Mouse (Mus musculus) heart, adult 11 months (tissue): ENCODE measurements around the gene Crtc2.
A peak's percentile ranks its signal among the peaks of the same experiment; 100 is the strongest.
"Not testable (repeated sequence)": the region's sequence is repeated elsewhere in the genome, so short reads cannot be mapped to it uniquely, and the experiment has no call there.

Experiments used
- DNase-seq: peaks from one replicate; pipeline ENCODE4 v3.0.0; 2022

The Crtc2 gene

DNA sequence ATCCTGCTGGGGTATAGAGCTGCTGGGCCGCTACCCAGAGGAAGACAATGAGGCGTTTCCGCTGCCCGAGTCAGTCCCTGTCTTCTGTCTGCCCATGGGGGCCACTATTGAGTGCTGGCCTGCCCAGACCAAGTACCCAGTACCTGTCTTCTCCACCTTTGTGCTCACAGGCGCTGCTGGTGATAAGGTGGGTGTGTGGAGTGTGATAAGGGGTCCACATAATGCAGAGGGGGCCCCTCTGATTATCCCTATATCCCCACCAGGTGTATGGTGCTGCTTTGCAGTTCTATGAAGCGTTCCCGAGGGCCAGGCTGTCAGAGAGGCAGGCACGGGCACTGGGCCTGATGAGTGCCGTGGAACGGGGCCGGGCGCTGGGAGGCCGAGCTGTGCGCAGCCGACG, 15.0 kb downstream of the Crtc2 start:
- DNase-seq, result peak; percentile 91

DNA sequence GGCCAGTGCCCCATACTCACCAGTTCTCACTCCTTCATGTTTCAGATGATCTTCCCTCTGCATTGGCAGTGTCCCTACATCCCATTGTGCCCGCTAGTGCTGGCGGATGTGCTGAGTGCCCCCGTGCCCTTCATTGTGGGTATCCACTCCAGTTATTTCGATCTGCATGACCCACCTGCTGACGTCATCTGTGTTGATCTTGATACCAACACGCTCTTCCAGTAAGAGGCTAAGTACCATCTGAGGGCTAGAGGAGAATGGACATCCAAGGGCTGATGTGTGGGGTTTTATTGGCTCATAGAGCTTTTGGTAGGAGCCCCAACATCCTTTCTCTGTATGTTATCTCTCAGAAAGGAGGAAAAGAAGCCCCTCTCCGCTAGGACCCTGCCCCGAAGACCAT, 16.8 kb downstream of the Crtc2 start:
- DNase-seq, result peak; percentile 77

DNA sequence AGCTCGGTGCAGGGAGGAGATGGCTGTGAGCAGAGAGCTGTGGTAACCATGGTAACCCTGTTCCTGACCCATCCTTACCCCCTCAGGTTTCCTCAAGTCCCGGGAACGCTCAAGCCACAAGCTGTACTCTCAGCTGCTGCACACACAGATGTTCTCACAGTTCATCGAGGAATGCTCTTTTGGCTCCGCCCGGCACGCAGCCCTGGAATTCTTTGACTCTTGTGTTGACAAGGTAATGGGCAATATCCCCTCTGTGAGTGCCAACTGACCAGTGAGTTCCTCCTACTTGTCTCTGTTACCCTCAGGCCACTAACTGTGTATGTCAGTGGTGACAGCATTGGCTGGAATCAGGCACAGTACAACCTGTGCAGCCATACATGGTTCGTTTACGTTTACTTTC, 18.2 kb downstream of the Crtc2 start:
- DNase-seq, result no peak

DNA sequence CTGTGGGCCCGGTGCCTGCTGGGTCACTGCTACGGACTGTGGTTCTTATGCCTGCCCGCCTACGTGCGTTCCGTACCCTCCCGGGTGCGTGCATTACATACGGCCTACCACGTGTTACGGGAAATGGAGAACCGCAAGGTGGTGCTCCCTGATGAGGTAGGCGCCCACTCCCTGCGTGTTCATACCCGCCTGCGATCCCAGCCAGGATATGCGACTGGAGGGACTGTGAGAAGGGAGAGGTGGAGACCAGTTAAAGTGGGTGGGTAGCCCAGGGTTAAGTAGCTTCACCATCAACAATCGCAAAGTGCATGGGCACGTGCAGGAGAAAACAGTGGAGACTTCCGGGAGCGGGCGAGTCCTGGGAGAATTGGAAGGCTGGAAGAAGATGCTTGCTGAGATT, 19.9 kb downstream of the Crtc2 start:
- DNase-seq, result peak; percentile 91

DNA sequence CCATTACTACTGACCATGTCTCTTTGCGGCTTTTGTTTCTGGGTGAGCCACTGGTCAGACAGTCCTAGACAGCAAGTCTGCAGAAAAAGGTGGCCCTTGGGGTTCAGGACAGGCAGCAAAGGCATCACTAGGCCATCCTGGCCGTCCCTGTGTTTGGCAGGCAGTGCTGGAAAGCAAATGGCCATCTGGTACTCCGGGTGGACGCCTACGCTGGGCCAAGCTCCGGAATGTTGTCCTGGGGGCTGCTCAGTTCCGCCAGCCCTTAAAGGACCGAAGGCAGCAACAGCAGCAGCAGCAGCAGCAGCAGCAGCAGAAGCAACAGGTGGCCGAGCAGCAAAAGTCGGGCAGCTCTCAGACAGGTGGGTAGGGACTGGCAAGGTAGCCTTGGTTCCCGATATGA, 21.3 kb downstream of the Crtc2 start:
- DNase-seq, result no peak

DNA sequence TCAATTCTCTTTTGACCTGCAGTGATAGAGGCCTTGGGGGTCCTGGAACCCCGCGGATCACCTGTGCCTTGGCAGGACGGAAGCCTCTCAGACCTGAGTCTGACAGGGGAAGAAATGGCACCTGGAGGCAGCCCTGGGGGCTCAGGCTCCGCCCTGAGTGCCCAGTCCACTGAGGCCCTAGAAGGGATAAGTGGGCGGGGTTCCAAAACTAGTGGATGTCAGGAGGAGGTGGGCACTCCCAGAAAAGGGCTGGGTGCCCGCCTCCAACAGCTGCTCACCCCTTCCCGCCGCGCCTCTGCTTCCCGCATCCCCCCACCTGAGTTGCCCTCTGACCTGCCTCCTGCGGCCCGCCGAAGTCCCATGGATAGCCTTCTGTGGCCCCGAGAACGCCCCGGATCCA, 22.9 kb downstream of the Crtc2 start:
- DNase-seq, result no peak

DNA sequence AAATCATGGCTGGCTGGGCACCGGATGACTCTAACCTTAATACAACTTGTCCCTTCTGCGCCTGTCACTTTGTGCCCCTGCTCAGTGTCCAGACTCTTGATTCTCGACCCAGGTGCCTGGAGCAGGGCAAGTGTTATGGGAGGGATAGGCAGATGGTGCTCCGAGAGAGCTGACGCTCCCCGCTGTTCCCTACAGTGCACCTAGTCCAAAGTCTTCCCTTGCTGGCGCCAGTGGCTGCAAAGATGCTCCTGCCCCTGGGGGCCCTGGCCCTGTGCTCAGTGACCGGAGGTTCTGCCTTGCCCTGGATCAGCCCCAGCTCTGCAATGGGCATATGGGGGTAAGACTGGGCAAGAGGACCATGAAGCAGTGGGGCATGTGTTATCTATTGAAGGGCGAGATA, 23.8 kb downstream of the Crtc2 start:
- no peak for DNase-seq

DNA sequence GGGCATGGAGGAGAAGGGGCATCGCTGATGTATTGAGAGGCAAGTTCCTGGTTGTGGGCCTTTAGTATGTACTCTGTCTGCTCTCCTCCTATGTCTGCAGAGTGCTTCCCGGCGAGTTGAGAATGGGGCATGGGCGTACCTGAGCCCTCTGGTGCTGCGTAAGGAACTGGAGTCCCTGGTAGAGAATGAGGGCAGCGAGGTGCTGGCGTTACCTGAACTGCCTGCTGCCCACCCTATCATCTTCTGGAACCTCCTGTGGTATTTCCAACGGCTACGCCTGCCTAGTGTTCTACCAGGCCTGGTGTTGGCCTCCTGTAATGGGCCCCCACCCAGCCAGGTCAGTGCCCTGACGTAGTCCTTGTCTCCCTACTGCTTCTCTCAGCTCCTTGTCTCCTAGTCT, 24.2 kb downstream of the Crtc2 start:
- DNase-seq, result peak; percentile 79

DNA sequence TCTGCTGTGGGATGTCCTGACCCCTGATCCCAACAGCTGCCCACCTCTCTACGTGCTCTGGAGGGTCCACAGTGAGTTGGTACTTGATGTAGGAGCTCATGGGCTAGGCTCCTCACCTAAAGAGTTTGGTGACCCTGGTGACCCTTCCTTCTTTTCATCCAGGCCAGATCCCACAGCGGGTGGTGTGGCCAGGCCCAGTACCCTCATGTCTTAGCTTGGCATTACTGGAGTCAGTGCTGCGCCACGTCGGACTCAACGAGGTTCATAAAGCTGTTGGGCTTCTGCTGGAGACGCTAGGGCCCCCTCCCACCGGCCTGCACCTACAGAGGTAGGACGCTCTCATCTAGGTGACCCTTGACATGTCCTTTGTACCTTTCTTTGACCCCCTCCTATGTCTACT, 25.3 kb downstream of the Crtc2 start:
- peak; percentile 89 for DNase-seq

DNA sequence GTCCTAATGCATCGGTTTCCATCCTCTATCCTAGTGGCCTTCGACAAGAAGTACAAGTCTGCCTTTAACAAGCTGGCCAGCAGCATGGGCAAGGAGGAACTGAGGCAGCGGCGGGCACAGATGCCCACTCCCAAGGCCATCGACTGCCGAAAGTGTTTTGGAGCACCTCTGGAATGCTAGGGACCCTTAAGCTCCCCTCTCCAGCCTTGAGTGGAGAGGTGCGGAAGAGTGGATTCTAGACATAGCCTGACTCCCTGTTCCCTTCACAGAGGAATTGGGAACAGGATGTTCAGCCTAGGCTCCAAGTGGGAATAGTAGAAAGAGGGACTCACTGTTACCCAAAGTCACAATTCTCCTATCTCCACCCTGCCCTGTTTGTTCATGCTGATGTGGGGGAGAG, 25.8 kb downstream of the Crtc2 start:
- DNase-seq, result peak; percentile 62

DNA sequence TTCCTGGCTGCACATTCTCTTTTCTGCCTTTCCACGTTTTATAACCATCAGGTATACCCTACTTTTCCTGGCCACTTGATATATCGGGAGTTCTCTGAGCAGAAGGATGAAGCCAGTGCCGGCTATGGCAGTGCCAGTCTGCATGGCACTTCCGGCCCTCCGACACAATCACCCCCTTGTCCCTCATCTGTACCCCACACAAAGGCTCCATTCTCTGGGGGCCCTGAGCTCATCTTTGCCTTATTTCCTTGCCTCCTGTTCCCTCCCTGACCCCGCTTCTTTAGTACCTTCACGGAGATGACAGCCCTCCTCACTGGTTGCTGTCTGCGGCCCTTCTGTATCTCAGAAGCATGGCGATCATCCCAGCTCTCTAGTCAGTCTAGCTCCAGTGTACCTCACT, 26.7 kb downstream of the Crtc2 start:
- peak; percentile 77 for DNase-seq

DNA sequence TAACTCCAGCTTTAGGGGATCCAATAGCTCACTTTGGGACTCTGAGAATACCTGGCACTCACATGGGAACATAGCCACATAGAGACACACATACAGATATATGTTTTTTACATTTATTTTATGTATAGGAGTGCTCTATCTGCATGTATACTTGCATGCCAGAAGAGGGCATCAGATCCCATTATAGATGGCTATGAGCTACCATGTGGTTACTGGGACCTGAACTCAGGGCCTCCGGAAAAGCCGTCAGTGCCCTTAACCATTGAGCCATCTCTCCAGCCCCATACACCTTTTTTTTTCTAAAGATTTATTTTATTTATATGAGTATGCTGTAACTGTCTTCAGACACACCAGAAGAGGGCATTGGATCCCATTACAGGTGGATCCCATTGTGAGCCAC, 30.2 kb downstream of the Crtc2 start:
- peak; percentile 46 for DNase-seq

DNA sequence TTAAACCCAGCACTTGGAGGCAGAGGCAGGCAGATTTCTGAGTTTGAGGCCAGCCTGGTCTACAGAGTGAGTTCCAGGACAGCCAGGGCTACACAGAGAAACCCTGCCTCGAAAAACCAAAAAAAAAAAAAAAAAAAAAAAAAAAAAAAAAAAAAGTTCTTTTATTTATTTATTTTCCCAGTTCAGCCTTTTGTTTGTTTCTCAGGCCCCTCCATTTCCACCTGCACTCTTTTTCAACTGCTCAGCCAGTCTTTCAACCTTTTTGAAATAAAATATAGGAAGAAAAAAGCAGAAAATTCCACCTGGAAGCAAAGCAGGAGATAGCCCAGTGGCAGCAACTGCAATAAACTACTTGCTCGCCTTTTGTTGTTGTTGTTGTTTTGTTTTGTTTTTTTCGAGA, 35.4 kb downstream of the Crtc2 start:
- not testable (repeated sequence) for DNase-seq

DNA sequence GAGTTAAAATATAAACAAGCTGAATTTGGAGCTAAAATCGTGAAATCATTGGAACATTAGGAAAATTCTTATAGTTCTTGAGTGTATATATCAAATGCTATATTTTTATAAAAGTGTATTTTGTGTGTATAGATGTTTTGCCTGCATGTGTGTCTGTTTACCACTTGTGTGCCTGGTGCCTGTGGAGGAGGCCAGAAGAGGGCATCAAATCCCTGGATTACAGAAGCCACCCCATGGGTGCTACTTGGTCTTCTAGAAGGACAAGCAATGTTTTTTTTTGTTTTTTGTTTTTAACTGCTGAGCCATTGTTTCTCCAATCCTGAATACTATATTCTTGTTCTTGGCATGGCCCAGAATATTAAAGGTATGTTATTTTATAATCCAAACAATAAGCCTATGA, 36.6 kb downstream of the Crtc2 start:
- DNase-seq, result peak; percentile 69

DNA sequence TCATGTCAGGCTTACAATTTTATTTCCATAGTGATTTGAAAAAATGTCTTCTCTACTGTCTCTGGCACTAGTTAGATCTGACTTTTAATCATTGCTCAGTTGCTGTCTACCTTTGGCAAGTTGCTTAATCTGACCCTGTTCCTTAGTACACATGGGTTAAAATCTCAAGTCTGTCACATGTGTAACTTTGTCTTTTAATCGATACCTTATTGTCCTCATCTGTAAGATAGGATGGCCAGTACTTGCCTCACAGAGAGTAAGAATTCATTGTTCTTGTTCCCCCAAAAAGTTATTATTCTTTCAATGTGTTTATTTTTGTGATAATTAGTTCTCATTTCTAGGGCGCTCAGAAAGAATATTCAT, 38.0 kb downstream of the Crtc2 start:
- DNase-seq, result no peak

DNA sequence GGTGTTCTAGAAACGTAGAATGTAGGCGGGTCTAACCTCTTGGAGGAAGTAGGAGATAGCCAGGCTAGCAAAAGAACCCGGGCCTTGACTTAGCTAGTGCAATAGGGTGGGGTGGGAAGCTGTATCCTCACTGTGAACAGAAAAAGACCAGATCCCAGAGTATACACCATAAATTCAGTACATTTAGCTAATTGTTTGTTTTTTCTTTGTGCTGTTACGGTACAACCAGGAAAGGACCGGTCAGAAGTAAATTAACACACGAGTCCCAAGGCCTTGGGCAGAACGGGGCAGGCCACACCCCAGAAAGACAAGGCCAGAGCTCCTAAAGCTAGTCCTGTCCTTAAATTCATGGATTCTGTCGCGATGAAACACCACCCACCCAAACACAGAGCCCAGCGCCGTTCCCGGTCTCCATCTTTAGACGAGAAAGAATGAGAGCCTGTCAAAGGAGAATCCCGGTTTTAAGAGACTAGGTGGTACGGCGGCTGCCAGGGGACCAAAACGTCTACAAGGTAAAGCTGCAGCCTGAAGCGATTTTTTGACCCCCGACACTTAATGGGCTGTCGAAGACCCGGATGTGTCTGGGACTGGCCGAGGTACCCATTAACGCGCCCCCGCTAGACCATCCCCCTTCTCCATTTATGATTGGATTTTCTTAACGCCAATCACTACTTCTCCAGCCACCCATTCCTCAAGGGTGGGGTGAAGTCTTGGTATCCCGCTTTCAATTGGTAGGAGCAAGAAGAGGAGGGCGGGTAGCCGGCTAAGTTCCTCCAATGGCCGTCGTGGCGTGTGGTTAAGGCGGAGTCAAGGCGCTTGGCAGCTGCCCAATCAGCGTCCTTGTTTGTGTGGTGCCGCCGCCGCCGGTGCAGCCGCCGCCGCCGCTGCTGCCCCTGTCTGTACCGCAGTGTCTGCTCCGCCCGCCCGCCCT, 38.6 kb downstream of the Crtc2 start, which contains the start of gene Gatad2b:
Gene Gatad2b, plus strand, starts transcription at position 834 of the 931 bp plus-strand sequence.
- peak; percentile 100 for DNase-seq

DNA sequence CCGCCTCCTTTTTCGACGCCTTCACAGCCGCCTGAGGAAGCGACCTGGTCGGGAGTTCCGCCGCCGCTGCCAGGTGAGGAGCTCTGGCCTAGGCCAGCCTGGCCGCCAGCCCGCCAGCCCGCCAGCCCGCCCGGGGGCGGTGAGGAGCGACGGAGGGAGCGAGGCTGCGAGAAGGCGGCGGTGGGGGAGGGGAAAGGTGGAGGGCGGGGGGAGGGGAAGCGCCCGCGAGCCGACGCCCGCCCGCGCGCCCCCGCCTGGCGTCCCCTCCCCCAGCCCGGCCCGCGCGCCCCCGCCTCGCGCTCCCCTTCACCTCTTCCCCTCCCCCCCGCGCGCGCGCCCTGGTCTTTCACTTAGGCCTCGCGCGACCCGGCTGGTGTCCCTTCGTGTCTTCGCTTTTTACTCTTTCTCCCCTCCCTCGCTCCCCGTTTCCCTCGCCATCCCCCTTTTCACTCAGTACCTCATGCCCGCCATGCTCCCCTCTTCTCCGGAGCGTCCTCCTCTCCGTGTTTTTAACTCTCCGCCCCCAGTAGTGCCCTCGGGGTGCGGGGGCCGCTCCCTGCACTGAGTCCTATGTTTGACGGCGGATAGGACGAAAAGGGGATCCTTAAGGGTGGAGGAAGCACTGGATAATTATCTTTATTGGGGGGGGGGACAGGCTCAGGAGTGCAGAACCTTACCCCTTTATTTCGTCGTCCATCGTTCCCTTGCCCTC, 39.5 kb downstream of the Crtc2 start:
- peak; percentile 97 for DNase-seq

DNA sequence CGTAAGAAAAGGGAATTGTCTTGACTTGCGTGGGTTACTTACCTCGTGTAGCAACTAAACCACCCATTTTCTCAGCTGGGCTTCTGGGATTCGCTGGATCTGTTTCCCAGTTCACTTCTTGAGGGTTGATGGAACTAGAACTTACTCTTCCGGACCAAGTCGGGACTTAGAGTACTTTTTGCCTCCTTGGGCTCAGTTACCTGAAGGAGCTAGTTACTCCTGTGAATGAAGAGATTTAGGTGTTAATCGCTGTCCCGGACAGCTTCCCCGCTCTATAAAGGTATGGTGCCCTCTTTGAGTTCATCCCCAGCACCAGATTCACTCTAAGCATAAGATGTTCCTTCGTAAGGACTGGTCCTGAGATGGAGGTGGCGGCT, 40.1 kb downstream of the Crtc2 start:
- peak; percentile 81 for DNase-seq

DNA sequence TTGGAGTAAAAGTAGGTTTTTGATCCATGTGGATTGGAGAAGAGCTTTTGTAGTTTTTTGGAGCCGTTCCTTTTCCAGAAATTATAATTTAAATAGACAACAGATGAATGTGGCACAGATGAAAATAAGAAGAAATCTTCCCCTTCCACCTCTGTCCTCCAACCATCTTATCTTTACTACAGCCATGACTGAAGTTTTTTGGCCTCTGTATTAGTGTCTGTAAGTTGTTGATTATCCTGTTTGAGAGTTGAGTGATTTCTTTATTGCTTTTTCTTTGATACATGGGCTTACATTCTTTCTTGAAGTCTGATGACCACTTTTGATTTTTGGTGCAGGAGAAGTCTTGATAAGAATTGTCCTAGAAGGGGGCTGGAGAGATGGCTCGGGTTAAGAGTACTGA, 40.7 kb downstream of the Crtc2 start:
- no peak for DNase-seq

DNA sequence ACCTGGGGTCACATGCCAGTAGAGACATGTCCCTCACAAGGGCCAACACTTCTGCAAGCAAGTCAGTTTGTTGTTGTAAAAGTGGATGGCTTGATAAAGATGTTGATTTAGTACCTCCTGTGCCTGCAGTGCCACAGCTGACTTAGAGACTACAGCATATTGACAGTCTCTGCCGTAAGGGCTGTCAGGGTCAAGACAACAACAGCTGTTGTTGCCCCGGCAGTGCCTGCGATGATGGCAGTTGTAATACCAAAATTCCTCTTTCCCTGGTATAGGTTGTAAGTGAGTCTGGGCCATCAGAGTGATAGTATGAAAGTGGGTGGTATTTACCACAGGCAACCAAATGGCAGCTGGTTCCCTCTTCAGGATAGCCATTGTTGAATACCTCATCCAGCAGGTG, 51.8 kb downstream of the Crtc2 start:
- peak; percentile 79 for DNase-seq

DNA sequence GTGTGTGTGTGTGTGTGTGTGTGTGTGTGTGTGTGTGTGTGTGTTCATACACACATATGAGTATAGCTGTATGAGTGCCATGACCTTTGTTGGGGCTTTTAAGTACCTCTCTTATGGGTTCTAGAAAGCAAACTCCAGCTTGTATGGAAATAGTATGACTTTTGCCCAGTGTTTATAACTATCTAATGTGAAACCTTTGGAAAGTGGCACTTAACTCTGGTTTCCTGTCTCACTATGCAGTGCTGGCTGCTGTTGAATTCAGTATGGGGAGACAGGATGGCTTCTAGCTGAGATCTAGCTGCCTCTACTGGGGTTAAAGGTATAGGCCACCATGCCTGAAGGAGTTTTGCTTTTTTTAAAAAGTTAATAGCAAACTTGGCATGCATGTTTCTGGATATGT, 55.6 kb downstream of the Crtc2 start:
- DNase-seq, result peak; percentile 9

DNA sequence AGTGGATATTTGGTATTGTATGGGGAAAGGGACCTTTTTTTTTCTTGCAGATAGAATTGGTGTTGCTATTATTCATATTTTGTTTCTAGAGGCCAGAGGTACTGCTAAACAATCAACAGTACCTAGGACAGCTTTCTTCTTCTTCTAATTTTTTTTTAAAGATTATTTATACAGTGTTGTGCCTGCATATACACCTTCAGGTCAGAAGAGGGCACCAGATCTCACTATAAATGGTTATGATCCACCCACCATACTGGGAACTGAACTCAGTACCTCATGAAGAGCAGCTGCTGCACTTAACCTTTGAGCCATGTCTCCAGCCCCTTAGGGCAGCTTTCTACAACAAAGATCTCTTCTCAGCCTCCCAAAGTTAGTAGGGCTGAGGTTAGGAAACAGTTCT, 59.4 kb downstream of the Crtc2 start:
- no peak for DNase-seq
